Mouse (Mus musculus): ENCODE results near the gene Fbll1.
"Not testable (repeated sequence)": the region's sequence is repeated elsewhere in the genome, so short reads cannot be mapped to it uniquely, and the experiment has no call there.

Gene Fbll1

GRCm38 (mm10) chr11:35798874-35799273 lies at the start of gene Fbll1:
Gene Fbll1, minus strand, starts transcription at chr11:35798884.
- DNase-seq = peak; percentile 42

GRCm38 (mm10) chr11:35844299-35844698 lies 45.6 kb upstream of the Fbll1 start:
- DNase-seq = no peak

GRCm38 (mm10) chr11:35842560-35842959 lies 43.9 kb upstream of the Fbll1 start:
- not testable (repeated sequence) for DNase-seq

GRCm38 (mm10) chr11:35841738-35842325 lies 43.1 kb upstream of the Fbll1 start:
- no peak for DNase-seq

GRCm38 (mm10) chr11:35840806-35841205 lies 42.1 kb upstream of the Fbll1 start:
- DNase-seq = not testable (repeated sequence)

GRCm38 (mm10) chr11:35840282-35840681 lies 41.6 kb upstream of the Fbll1 start:
- no peak for DNase-seq

- peak; percentile 88 for DNase-seq
These were observed 40.0 kb upstream of the Fbll1 start for GRCm38 (mm10) chr11:35838345-35839338.

GRCm38 (mm10) chr11:35837156-35838126 lies 38.8 kb upstream of the Fbll1 start:
- DNase-seq = no peak

GRCm38 (mm10) chr11:35834022-35834760 lies 35.5 kb upstream of the Fbll1 start, which contains the start of gene Rars:
Gene Rars, minus strand, starts transcription at chr11:35834506.
- DNase-seq = peak; percentile 93

GRCm38 (mm10) chr11:35833270-35833669 lies 34.6 kb upstream of the Fbll1 start:
- DNase-seq = no peak

GRCm38 (mm10) chr11:35832139-35832538 lies 33.5 kb upstream of the Fbll1 start:
- no peak for DNase-seq

- no peak for DNase-seq
These were observed 29.0 kb upstream of the Fbll1 start for GRCm38 (mm10) chr11:35827714-35828113.

- DNase-seq = no peak
These were observed 17.6 kb upstream of the Fbll1 start for GRCm38 (mm10) chr11:35816316-35816715.

GRCm38 (mm10) chr11:35811458-35811857 lies 12.8 kb upstream of the Fbll1 start:
- no peak for DNase-seq

- no peak for DNase-seq
These were observed 2.6 kb upstream of the Fbll1 start for GRCm38 (mm10) chr11:35801332-35801731.

- peak; percentile 80 for DNase-seq
These were observed 226 bp downstream of the Fbll1 start for GRCm38 (mm10) chr11:35798495-35798820.

GRCm38 (mm10) chr11:35797751-35798494 lies 761 bp downstream of the Fbll1 start:
- DNase-seq = peak; percentile 55

- not testable (repeated sequence) for DNase-seq
These were observed 5.9 kb downstream of the Fbll1 start for GRCm38 (mm10) chr11:35792800-35793199.

- DNase-seq = no peak
These were observed 10.2 kb downstream of the Fbll1 start for GRCm38 (mm10) chr11:35788443-35788842.

- DNase-seq = no peak
These were observed 14.1 kb downstream of the Fbll1 start for GRCm38 (mm10) chr11:35784537-35784936.

- DNase-seq = no peak
These were observed 14.7 kb downstream of the Fbll1 start for GRCm38 (mm10) chr11:35784002-35784401.
